Mouse (Mus musculus): ENCODE data around the gene Il22ra2.

Il22ra2 gene

DNA sequence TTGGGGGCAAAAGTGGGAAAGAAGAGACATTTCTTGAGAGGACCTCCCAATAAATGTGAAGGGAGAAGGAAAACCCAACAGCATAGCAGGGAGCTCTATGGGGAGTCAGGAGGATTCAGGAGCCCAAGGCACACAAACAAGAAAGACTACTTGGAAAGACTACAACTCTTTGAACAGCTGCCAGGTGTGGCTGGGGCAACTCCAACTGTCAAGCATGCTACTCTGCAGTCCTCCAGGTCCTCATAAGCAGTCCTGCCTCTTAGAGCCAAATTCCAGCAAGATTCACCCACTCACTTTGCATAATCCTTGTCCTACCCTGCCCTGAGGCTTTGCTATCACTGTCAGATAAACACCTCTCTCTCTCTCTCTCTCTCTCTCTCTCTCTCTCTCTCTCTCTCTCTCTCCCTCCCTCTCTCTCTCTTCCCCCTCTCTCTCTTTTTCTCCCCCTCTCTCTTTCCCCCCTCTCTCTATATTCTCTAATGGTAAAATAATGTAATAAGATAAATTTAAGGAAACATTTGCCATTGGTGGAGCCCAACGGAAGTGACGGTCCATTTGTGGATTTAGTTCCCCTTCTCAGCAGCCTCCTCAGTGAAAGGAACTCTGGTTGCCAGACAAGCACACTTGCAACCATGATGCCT is at the start of gene Il22ra2:
Il22ra2 (plus strand) TSS at position 591 of the 641 bp plus-strand sequence.
- in situ Hi-C loops (cut with MboI; ENCODE audit: low sequenced_read_pairs), result no loop called here

DNA sequence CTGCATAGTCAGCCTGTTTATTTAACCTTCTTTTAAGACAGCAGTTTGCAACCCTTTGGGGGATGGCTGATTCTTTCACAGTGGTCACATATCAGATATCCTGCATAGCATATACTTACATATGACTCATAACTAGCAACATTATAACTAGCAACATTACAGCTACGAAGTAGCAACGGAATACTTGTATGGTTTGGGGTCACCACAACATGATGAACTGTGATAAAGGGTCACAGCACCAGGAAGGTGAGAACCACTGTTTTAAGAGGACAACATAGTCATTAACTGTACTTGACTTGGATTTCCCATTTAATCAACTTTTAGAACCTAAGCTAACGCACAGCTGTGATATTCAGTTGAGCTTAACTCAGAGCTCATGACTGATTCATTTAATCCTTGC is 44.2 kb upstream of the Il22ra2 start:
- in situ Hi-C loops (cut with MboI; ENCODE audit: low sequenced_read_pairs), result no loop called here

DNA sequence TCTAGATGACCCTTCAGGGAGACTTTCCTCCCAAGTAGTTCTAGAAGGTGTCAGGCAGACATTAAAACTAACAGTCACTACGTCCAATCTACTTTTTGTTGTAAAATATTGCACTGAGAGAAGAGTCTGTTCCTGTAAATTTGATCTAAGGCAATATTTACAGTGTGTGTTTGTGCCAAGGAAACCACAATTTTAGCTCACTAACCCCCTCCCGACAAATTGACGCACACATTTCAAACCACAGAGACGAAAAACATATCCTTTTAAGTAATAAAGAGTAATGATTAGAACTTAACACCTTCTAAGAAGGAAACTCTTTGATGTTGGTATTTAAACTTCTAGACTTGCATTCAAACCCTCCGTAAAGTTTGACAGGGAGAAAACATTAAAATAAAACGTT is 43.8 kb upstream of the Il22ra2 start:
- in situ Hi-C loops (cut with MboI; ENCODE audit: low sequenced_read_pairs), result no loop called here

DNA sequence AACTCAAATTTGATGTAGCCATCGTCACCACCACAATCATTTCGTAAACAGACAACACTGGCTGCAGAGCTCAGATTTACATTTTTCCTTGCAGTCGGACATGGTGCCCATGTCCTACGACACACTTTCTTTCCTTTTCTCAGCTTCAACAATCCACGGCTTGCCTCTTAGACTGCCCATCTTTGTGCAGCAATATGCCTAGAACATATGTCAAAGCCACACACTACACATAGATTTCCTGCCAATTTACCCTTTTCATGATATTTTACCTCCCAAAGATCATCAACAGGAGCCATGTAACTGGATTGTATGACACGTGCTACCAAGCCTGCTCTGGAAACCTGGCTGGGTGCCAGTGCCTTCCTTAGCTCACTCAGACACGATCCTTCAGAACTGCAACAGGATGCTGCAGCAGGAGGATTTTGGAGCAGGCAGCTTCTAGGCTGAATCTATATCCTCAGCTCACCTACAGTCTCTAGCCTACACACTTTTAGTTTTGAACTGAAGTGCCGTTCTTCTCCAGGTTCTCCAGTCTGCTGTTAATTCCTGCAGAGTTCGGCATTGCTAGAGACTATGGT is 43.3 kb upstream of the Il22ra2 start:
- in situ Hi-C loops (cut with MboI; ENCODE audit: low sequenced_read_pairs), result no loop called here

DNA sequence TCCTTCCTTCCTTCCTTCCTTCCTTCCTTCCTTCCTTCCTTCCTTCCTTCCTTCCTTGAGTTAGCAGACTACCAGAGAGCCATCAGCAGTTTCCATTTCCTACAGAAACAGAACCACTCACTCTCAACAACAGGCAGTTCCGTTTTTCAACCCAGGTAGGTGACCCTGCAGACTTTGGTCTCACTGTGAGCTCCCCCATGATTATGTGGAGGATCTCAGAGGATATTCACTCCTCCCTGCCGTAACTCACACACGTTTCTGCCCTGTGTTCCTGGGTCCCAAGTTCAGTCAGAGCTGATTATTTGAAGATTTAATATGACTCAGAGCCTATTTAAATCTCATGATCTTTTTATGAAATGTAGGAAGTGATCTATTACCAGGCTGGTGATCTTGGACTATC is 41.1 kb upstream of the Il22ra2 start:
- in situ Hi-C loops (cut with MboI; ENCODE audit: low sequenced_read_pairs), result no loop called here

DNA sequence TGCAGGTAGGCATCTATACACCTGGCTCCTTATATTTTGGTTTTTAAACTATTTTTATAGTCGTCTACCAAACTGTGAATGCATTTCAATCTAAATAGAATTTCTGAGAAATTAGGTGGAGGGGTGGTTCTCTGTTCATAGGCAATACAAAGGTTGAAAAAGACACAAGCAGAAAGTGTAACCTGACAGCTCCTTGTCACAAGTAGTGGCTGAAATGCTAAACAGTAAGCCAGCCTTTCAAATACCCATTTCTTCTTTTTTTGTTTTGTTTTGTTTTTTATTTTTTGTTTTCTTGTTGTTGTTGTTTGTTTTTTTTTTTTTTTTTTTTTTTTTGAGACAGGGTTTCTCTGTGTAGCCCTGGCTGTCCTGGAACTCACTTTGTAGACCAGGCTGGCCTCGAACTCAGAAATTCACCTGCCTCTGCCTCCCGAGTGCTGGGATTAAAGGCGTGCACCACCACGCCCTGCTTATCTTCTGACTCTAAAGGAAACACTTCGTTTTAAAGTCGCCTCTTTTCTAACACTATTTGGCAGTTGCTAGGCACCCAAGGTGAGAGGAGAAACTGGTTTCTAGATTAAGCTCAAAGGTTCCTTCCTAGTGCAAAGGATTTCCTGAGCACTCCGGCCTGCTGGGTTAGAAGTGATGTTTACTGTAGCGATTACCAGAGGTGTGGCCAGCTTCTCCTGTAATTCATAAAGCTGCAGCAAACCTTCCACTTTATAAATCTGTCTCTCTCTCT is 39.8 kb upstream of the Il22ra2 start:
- in situ Hi-C loops (cut with MboI; ENCODE audit: low sequenced_read_pairs), result no loop called here

DNA sequence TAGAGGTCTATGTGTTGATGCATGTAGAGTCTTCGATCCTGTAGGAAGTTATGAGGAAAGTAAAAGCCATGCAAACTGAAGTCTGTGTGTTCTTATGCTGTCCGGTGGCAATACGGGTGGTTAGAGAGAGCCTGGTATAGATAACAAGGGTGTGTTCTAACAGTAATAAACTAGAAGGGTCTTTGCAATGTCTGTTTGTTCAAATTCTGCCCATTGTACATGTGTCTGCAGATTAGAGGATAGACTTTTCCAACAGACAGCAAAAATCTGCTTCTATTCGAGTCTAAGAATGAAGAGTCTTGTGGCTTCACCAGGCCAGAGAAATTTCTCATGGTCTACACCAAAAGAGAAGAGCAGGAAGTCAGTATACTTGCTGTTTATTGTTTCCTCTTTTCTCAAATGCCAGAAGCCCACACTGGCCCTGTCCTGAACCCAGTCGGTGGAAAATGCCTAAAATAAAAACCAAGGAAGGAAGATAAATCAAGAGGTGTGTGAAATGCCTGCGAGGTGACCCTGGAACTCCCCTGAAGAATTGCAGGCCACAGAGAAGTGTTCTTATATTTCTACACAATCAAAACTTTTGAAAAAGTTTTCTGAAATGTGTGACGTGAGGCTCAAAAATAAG is 38.9 kb upstream of the Il22ra2 start:
- in situ Hi-C loops (cut with MboI; ENCODE audit: low sequenced_read_pairs), result no loop called here

DNA sequence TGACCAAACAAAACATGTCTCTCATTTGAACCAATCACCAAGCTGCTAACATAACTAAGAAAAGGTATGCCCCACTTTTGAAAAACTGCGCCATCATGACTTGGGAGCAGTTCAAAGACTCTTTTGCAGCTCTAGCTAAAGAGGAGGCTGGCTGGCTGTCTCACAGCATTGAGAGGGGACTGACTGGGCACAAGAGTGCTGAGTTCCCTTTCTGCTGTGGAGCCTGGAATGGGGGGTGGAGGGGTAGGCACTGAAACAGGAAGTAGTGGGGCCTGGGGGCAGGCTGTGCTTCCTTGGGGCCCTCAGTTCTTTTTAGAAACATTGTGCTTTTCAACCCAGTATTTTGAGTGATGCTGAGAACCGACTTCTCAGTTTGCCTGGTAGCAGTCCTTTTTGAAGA is 37.7 kb upstream of the Il22ra2 start:
- in situ Hi-C loops (cut with MboI; ENCODE audit: low sequenced_read_pairs), result no loop called here

DNA sequence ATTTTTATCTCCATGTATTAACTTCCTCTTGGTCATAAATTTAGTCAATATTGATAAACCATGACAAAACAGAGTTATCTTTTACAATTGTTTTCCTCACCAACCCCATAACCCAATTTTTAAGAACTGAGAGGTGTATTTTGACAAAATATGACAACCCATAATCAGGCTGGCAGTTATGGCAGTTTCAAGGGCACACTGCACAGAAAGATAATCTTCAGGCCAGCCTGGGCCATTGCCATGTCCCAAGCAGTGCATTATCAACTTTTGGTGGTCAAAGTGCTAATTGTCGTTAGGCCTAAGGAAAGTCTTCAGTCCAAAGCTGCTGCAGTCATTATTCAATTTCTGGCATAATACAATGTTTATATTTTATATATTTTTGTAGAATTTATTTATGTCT is 37.0 kb upstream of the Il22ra2 start:
- in situ Hi-C loops (cut with MboI; ENCODE audit: low sequenced_read_pairs), result no loop called here

DNA sequence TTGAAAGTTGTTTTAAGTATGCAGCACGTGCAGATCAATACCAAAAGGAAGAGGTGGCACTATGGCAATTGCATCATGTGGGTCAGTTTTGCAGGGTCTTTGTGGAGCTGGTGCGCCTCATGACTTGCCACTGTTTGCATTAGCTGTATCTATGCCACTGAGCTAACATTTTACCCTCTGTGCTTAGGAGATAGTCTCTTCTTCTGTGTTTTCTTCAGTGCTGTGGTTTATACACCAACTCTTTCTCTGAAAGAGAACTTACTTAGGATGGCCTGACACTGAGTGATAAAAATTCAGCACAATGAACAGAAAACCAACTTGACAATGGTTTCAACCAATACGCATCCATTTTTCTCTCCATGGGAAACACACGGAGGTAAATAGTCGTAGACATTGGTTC is 35.9 kb upstream of the Il22ra2 start:
- in situ Hi-C loops (cut with MboI; ENCODE audit: low sequenced_read_pairs), result no loop called here

DNA sequence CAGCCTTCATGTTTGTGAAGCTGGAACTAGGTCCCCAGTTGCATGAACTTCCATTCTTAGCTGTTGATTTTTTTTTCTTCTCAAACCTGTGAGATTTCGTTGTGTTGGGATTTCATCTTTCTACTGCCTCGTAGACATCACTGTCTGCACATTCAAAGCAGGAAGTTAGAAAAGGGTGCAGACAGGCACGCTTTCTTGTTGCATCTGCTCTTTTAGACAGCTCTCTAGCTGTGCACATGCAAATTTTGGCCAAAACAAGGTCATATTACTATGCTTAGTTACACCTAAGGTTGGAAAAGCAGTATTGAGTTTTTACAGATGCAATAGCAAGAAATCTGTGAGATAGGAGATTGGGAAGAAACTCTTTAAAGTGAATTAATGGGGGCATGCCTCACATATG is 34.5 kb upstream of the Il22ra2 start:
- in situ Hi-C loops (cut with MboI; ENCODE audit: low sequenced_read_pairs), result no loop called here

DNA sequence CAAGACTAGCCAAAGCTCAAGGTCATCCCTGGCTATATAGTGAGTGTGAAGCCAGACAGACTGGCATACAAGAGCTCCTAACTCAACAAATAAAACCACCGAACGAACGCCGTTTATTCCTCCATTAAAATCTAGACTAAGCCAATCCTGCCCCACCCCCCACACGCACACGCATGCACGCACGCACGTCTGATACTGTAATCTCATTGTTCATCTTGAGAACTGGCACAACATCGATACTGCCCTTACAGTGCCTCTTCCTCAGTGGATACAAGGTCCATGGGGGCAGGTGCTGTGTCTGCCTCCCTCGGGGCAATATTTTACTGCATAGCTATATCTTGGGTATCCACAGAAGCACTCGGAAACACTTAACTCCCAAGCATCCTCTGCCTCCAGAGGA is 32.2 kb upstream of the Il22ra2 start:
- in situ Hi-C loops (cut with MboI; ENCODE audit: low sequenced_read_pairs), result no loop called here

DNA sequence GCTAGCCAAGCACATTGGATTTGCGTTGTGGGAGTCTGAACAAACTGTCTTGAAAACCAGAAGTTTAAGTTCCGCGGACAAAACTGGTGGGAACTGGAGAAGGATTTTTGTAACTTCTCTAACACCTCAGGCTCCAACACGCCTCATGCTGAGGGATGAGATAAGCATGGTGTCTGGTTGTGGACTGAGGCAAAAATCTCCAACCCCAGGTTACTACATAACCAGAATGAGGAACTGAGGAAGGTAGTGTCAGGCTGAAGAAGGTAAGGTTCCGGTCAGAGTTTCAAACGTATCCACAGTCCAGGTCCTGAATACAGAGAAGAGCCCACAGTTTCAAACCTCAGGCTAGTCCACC is 30.5 kb upstream of the Il22ra2 start:
- in situ Hi-C loops (cut with MboI; ENCODE audit: low sequenced_read_pairs), result no loop called here

DNA sequence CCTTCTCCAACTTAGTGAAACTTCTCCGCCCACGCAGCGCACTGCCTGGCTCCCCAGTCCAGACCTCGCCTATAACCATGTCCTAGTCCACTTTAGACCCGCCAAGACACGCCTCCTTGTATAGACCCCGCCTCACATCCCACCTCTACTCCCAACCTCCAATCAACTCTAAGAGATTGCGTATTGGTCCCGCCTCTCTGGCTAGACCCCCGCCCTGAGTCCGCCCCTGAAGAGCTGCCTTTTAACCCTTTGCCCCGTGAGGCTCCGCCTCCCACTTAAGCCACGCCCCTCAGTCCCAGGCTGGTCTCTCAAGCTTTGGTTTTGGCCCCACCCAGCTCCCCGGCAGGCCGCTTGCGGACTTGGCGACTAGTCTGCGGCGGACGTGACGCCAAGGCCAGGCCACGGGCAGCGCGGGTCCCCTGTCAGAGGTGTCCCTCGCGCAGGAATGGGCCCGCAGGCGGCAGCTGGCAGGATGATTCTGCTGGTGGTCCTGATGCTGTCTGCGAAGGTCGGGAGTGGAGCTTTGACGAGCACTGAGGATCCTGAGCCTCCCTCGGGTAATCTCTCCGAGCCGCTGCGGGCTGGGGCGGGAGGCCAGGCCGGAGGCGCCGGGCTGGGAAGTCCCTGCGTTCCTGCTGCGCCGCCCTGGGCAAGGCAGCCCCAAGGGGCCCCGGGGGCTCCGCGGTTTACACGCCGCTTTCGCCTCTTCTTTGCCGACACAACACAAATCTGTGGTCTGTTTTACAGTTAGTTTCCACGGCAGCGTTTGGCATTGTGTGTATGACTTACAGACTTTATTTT is 30.0 kb upstream of the Il22ra2 start, which contains the start of gene Ifngr1:
Ifngr1 (plus strand) TSS at position 309 of the 801 bp plus-strand sequence.
- in situ Hi-C loops (cut with MboI; ENCODE audit: low sequenced_read_pairs), result no loop called here

DNA sequence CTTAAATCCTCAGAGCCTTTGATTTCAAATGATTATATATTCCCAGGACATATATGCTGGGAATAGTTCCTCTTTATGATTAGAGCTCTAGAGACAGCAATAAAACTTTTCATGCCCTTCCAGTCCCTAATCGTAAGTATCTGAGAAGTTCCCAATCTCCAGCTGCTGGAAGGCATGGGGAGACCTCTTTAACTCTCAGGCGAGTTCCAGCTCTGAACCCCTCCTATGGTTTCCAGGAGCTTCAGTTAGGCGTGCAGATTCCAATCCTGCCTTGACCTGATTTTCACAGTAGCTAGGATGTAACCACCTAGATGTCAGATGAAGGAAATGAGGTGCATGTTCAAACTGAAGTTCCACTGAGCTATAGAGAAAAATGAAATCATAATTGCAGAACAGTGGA is 29.2 kb upstream of the Il22ra2 start:
- in situ Hi-C loops (cut with MboI; ENCODE audit: low sequenced_read_pairs), result no loop called here

DNA sequence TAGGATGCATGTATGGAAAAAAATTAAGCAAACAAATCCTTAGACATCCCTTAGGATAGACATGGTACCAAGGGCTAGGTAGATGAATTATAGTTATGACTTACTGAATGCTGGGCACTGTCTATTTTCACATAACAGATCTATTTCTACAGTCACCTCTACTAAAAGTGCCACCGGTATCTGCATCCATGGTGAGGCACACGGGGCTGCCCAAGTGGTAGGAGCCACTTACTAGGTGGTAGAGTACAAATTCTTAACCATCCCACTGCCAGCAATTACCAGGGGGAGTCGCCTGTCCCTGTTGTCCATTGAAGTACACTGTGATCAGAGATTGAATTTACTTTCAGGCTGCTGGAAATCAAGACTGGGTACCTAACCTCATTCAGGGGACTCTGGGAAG is 28.5 kb upstream of the Il22ra2 start:
- in situ Hi-C loops (cut with MboI; ENCODE audit: low sequenced_read_pairs), result no loop called here

DNA sequence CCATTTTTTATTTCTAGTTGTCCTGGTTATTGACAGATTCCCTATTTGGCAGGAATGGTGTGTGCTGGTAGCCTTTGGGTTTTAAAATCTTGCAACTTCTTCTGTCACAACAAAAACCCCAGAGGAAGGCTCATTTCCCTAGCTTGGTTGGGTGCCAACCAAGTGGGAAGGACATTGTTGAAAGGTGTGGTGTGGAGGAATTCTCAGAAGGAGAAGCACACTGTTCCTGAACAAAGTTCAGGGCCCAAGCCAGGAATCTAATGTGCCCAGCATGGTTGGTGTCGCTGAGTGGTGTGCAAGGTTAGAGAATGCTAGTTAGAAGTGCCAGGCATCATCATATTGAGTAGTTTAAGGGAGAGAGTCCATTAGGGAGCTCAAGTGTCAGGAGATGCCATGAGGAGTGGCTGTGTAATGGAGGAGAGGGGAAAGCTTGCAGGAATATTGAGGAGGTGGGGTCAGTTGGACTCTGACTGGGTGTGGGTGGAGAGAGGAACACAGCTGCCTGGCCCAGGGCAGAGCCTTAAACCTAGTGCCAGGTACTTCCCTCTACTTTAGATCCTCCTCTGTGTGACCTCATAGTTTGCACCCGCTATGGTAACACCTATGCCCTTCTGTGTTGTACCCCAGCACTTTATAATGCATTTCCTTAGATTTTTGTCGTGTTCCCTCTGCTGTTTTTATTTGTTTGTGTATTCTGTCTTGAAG is 27.4 kb upstream of the Il22ra2 start:
- in situ Hi-C loops (cut with MboI; ENCODE audit: low sequenced_read_pairs), result no loop called here

DNA sequence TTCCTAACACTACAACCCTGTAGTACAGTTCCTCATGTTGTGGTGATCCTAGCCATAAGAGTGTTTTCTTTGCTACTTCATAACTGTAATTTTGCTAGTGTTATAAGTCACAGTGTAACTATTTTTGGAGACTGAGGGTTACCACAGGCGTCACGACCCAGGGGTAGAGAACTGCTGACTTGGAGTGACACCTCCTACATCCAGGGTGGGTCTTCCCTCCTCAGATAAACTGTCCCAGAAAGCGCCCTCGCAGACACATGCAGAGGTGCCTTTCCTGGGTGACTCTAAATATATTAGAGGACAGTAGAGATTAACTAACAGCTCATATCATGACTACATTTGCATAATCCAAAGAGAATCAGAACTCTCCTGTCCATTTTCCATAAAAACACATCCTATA is 24.9 kb upstream of the Il22ra2 start:
- in situ Hi-C loops (cut with MboI; ENCODE audit: low sequenced_read_pairs), result no loop called here

DNA sequence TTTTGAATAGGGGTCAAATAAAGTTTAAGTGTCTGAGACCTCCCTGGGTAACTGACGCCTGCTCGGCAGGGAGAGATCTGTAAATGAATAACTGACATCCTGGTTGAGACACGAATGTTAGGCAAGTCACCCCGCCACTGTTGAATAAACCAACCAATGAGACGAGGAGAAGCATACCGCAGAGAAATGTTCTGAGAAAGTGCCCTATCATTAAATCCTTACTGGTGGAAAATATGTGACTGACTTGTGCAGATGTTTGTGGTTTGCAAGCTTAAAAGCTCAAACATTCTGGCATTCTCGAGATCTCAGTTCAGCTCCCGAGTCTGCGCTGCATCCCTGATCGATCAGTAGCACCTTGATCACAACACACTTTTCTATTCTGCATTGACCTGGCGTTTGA is 23.7 kb upstream of the Il22ra2 start:
- in situ Hi-C loops (cut with MboI; ENCODE audit: low sequenced_read_pairs), result no loop called here

DNA sequence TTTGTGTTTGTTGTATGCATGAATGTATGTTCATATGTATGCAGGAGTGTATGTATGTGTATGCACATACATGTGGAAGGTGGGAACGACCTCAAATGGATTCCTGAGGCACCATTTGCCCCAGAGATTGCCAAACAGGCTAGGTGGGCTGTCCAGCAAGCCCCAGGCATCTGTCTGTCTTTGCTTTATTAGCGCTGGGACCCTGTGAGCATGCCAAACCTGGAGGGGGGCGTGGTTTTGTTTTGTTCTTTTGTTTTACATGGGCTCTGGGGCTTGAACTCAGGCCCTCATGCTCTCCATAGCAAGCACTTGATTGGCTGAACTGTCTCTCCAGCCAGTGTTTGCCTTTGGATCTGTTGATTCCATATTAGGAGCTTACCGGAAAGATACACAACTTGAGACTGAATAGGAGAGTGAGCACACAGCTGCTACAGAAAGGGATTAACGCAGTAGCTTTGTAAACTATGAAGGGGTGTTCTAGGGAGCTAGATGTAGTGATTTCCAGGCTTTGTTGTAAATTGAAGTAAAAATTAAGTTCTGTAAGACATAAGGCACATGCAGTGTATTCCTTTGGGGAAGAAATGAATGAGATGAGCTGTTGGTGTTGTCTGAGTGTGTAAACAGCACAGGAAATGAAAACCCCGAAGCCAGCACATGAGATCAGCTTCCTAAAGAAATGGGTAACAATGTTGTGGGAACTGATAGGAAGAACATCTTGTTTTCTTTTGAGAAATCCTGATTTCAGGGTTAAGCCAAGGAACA is 22.3 kb upstream of the Il22ra2 start:
- in situ Hi-C loops (cut with MboI; ENCODE audit: low sequenced_read_pairs), result no loop called here
